Mouse (Mus musculus): Measurements from ENCODE around the gene Zbtb45.

Gene Zbtb45

GRCm38 (mm10) chr7:12998851-12999250 is 11.0 kb downstream of the Zbtb45 start, which contains the start of gene Trim28:
TSS of gene Trim28 (plus strand) at chr7:12999114.
- DNase-seq (ENCODE audit: low read depth, low spot score): no peak

- DNase-seq (ENCODE audit: low read depth, low spot score): no peak
These were observed 11.8 kb downstream of the Zbtb45 start, which contains the start of gene Slc27a5 for GRCm38 (mm10) chr7:12998053-12998452. TSS of gene Slc27a5 (minus strand) at chr7:12998192.

GRCm38 (mm10) chr7:12997230-12997629 is 12.6 kb downstream of the Zbtb45 start:
- no peak for DNase-seq (ENCODE audit: low read depth, low spot score)

GRCm38 (mm10) chr7:12995862-12996261 is 14.0 kb downstream of the Zbtb45 start:
- DNase-seq (ENCODE audit: low read depth, low spot score): no peak

- no peak for DNase-seq (ENCODE audit: low read depth, low spot score)
These were observed 16.7 kb downstream of the Zbtb45 start for GRCm38 (mm10) chr7:12993148-12993547.

GRCm38 (mm10) chr7:12992222-12992621 is 17.6 kb downstream of the Zbtb45 start:
- no peak for DNase-seq (ENCODE audit: low read depth, low spot score)

- no peak for DNase-seq (ENCODE audit: low read depth, low spot score)
These were observed 22.2 kb downstream of the Zbtb45 start for GRCm38 (mm10) chr7:12987409-12988189.

- DNase-seq (ENCODE audit: low read depth, low spot score): no peak
These were observed 22.9 kb downstream of the Zbtb45 start for GRCm38 (mm10) chr7:12986906-12987305.

GRCm38 (mm10) chr7:12985724-12986123 is 24.1 kb downstream of the Zbtb45 start:
- DNase-seq (ENCODE audit: low read depth, low spot score): no peak

GRCm38 (mm10) chr7:12980291-12980690 is 29.5 kb downstream of the Zbtb45 start:
- DNase-seq (ENCODE audit: low read depth, low spot score): no peak

GRCm38 (mm10) chr7:12979776-12980175 is 30.1 kb downstream of the Zbtb45 start:
- no peak for DNase-seq (ENCODE audit: low read depth, low spot score)

- no peak for DNase-seq (ENCODE audit: low read depth, low spot score)
These were observed 30.7 kb downstream of the Zbtb45 start for GRCm38 (mm10) chr7:12978931-12979722.

GRCm38 (mm10) chr7:12977682-12978389 is 32.0 kb downstream of the Zbtb45 start, which contains the start of gene Zfp446:
TSS of gene Zfp446 (plus strand) at chr7:12977848.
- peak; percentile 97 for DNase-seq (ENCODE audit: low read depth, low spot score)

GRCm38 (mm10) chr7:12970906-12971305 is 38.9 kb downstream of the Zbtb45 start:
- no peak for DNase-seq (ENCODE audit: low read depth, low spot score)

GRCm38 (mm10) chr7:12966104-12966845 is 43.6 kb downstream of the Zbtb45 start:
- DNase-seq (ENCODE audit: low read depth, low spot score): no peak

GRCm38 (mm10) chr7:12965678-12966091 is 44.1 kb downstream of the Zbtb45 start, which contains the start of gene Zfp324:
TSS of gene Zfp324 (plus strand) at chr7:12965838.
- peak; percentile 87 for DNase-seq (ENCODE audit: low read depth, low spot score)

- peak; percentile 72 for DNase-seq (ENCODE audit: low read depth, low spot score)
These were observed 48.2 kb downstream of the Zbtb45 start for GRCm38 (mm10) chr7:12961511-12962141.

GRCm38 (mm10) chr7:12959718-12960117 is 50.1 kb downstream of the Zbtb45 start:
- no peak for DNase-seq (ENCODE audit: low read depth, low spot score)

GRCm38 (mm10) chr7:12958948-12959347 is 50.9 kb downstream of the Zbtb45 start:
- no peak for DNase-seq (ENCODE audit: low read depth, low spot score)

- no peak for DNase-seq (ENCODE audit: low read depth, low spot score)
These were observed 52.3 kb downstream of the Zbtb45 start for GRCm38 (mm10) chr7:12957511-12957910.

GRCm38 (mm10) chr7:12954896-12955295 is 54.9 kb downstream of the Zbtb45 start:
- no peak for DNase-seq (ENCODE audit: low read depth, low spot score)
